Mouse (Mus musculus) kidney, postnatal 14 days (tissue): ENCODE data around the gene Uqcc3.
"Not testable (repeated sequence)": the region's sequence is repeated elsewhere in the genome, so short reads cannot be mapped to it uniquely, and the experiment has no call there.

Experiments
- DNase-seq: peaks from one replicate; pipeline ENCODE4 v3.0.0; 2022; ENCODE audit warnings: mixed read lengths

The Uqcc3 gene

DNA sequence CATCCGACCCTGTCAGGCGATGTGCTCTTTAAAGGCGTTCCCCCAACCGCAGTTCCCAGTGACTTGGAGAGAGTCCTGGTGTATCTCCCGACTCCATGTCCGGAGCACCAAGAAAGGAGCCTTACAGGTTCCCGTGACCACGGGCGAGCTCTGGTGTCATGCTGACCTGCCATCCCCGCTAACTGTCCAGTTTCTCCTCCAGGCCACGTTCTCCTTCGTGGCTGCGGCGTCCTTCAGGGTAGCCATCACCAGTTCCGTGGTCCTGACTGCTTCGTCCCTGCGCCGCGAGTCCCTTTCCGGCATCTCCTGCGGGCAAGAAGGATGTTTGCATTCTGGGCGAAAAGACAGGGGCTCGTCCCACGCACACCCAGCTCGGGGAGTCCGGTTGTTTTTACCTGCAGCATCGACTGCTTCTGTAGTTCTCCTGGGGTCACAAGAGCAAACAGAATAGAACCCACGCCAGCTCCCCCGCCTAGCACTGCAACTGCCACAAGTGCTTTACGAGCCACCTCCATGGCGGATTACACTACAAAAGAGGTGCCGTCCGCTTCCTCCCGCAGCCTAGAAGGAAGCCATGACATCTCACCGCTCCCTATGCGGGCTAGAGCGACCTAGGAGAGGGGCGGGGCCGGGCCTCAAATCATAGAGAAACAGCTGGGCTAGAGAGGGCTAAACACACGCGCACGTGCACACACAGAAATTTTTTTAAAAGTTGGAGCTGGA, at the start of gene Uqcc3:
TSS of gene Uqcc3 (minus strand) at position 613 of the 723 bp plus-strand sequence.
- peak; percentile 94 for DNase-seq

DNA sequence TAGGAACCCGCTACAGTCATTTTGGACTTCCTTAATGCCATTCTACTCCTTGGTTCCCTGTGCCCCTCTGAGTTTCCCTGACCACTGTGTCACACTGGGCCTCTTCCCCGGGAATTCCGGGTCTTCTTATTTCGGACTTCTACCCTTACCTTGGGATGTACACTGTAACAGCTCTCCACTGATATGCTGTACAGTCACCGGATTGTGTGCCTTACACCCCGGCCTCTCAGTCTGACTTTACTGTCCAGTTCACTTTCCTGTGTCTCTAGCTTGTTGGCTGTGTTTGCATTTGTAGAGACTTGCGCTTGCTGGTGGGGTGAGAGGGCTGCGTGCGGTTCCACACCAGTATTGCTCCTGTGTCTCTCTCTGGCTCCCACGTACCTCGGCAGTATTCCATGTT, 49.4 kb upstream of the Uqcc3 start:
- DNase-seq: no peak

DNA sequence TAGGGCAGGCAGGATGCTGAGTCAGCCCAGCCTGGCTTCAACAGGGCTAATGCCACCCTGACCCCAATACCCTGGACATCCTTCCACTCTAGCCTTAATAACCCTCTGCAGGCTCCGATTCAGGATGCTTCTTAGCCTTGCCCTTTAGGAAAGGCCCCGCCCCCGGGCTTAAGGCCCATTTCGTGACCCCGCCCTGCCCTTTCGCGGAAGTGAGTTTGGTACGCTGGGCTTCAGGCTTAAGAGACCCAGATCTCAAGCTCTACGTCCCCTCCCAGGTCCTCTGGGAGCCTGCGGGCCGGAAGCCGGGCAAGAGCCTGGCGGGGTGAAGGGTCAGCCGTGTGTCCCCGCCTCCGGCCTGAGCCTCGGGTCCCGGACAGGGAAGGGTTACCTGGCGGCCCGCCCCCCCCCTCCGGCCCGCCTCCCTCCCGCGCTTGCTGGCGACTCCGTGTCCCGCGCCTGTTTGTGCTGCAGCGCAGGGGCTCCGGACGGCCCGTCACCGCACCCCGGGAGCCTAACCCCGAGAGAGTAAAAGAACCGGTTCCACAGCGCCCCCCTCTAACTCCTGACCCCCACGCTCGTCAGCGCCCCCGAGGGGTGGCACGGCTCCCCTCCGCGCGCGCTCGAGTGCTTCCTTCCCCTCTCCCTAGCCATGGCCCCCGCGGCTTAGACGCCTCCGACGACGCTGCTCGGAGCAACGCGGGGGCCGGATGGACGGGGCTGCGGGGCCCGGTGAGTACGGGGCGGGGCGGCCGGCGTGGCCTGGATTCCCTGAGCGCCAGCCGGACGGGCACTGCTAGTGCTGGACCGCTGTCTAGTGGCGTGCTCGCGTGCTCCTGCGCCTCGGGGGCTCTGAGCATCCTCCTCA, 48.7 kb upstream of the Uqcc3 start, which contains the start of the genes Rom1 and Eml3:
TSS of gene Rom1 (minus strand) at position 133 of the 865 bp plus-strand sequence.
TSS of gene Eml3 (plus strand) at position 329 of the 865 bp plus-strand sequence.
- peak; percentile 92 for DNase-seq

DNA sequence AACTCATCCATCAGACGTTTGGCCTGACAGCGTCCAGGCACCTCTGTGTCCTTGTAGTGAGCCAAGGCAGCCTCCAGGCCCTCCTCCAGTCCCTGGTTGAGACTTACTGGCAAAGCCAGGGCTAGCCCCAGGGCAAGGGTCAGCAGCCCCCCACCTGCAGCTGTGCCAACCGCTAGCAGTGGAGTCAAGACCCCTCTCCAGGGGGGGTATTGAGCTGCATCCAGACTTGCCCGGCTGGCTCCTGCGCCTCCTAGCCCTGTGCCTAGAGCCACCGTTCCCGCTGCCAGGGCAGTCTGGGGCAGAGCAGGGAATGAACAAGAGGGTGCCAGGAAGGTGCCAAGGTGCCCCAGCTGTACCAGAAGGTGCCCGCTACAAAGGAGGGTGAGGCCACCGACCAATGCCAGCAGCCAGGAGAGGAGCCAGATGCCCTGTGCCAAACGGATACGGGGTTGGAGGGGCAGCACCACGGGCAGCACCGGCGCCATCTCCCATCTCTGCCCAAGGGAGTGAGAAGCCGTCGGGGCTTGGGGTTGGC, 48.0 kb upstream of the Uqcc3 start:
- DNase-seq: no peak

DNA sequence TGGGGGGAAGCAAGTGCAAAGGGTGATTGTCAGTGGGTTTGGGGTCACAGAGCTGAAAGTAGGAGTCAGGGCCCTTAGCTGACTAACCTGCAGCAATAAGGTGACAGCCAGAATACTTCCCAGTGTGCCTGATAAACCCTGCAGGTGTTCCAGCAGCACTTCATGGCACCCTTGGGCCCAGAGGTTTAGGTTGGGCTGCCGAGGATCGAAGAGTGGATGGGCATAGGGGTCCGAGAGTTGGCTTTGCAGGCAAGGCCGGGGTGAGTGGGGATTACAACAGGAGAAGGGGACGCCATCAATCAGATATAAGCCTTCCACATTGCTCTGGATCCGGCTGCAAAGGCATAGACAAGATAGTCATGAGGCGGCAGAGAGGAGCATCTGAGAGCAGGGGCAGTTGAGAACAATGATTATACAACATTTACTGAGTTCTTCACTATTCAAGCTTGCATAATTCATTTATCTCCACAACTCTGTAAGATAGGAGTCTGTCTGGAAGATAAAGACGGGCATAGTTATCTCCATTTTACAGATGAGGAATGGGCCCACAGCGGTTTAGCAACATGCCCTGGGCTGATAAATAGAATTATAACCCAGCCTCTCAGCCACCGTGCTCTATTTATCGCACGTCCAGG, 47.3 kb upstream of the Uqcc3 start:
- DNase-seq: no peak

DNA sequence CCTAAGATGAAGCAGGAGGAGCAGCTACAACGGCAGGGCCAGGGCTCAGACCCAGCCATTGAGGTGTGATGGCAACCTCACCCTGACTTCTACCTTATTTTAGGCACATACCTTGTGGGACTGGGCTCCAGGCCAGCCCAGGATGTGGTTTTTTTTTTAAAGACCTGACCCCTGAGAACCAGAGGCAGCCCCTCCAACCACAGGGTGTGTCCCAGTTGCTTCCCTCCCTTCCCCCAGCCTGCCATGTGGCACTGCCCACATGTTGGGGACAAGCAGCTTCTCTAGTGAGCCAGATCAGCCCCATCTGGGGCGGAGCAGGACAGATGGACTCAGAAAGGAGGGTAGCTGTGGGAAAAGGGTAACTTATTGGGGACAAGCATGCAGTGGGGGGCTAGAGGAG, 46.0 kb upstream of the Uqcc3 start:
- DNase-seq: no peak

DNA sequence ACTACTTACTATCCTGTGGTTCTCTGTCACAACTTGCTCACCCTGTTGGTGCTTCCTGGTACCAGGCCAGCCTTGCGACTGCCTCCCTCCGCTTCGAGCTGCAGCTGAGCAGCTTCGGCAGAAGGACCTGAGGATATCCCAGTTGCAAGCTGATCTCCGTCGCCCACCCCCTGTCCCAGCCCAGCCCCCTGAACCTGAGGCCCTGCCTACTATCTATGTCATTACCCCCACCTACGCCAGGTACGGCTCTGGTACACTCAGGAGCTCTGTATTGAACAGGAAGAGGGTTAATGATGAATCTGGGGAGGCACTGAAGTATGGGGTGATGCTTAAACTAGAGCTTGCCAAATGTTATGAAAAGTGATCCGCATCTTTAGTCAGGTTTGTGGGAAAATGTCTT, 41.0 kb upstream of the Uqcc3 start:
- no peak for DNase-seq

DNA sequence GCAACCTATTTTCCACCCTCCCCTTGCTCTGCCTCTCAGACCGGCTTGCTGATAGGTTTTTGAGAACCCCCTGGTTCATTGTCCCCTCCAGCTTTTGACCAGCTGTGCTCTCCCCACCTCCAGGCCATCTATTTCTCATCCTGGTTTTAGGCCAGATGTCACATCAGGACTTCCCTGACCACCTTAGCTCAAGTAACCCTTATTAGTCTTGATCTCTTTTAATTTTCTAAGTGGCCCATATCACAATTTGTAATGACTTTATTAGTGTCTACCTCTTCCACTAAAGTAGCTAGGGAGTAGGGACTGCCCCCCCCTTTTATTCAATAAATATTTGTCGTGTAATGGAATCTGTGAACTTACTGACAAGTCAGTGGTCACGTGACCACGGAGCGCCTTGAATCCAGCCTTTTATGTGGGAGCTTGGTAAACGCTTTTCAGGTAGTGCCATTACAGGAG, 40.1 kb upstream of the Uqcc3 start:
- DNase-seq: peak; percentile 55

DNA sequence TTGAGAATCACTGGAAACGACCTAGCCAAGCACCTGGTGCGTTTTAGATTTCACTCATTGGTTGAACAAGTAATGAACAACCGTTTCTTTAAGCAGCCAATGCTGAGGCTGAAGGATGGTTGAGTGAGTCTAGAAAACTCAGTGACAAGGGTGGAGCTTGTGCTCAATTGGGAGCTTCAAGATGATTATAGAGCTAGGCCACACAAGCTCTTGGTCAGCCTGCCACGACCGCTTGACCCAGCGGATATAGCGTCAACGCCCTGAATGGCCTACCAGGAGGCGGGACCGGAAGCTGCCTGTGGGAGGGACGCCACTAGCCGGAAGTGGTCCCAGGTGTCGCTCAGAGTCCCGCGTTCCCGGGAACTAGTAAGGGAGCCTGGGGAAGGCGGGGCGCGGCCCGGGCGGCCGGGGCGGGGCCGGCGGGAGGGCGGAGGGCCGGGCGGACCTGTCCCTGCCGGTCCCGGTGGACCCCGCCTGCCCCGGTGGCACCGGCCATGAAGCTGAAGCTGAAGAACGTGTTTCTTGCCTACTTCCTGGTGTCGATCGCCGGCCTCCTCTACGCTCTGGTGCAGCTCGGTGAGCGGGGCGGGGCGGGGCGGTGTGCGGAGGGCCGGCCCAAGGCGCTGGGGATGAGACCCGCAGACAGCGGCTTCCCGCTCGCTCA, 39.5 kb upstream of the Uqcc3 start, which contains the start of gene B3gat3:
TSS of gene B3gat3 (plus strand) at position 302 of the 664 bp plus-strand sequence.
- peak; percentile 97 for DNase-seq

DNA sequence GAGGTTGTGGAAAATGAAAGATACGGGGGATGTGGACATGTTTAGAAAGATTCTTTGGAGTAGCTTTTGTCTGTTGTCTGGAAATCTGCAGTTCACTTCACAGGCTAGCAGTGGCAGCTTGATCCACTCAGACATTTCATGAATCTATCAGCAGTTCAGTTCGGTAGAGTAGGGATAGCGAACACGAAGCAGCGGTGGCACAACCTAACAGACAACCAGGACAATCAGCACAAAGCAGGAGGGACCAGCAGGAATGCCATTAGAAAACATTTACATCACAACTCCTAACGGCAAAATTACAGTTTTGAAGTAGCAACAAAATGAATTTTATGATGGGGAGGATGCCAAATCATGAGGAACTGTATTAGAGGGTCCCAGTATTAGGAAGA, 39.0 kb upstream of the Uqcc3 start:
- no peak for DNase-seq

DNA sequence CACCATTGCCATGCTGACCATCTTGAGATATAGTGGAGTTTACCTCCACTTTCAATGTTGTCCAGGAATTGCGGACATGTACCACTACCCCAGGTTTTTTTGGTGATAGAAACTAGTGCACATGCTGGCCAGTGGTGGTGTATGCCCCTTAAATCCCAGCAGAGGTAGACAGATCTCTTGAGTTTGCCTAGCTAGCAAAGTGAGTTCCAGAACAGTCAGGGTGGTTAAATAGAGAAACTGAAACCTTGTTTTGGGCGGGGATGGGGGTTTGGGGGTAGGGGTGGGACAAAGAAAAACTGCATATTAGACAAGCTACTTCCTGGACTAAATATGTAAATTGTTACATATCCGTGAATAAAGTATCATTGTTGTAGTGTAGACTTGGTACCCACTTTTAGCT, 38.3 kb upstream of the Uqcc3 start:
- DNase-seq: no peak

DNA sequence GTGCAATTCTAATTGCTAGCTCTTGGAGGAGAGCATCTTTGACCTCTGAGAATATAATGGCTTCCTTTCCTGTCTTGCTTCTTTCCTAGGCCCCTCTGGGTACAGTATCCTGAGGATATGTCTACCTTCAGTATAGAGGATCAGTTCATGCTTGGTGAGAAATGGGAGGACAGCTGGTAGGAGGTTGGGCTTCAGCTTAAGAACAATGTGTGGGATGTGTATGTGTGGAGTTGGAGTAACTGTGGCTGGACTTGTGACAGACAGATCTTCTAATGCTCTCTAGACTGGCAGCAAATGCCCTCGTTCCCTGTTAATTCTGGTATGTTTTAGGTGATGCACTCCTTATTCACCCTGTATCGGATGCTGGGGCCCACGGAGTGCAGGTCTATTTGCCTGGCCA, 33.5 kb upstream of the Uqcc3 start:
- no peak for DNase-seq

DNA sequence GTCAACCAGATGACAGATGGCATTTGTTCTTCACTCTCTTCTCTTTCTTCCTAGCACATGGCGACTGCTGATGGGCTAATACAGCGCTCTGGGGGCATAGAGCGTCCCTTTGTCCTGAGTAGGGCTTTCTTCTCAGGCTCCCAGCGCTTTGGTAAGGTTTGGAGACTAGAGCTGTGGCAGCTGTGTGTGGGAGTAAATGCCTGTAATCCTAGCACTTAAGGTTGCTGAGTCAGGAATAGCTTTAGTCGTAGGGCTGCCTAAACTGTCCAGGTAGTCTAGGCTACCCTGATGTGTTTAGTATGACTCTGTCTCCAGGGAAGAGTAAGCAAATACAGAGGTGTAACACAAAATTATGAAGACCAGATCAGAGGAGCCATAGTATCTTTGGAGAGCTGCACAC, 31.1 kb upstream of the Uqcc3 start:
- DNase-seq: no peak

DNA sequence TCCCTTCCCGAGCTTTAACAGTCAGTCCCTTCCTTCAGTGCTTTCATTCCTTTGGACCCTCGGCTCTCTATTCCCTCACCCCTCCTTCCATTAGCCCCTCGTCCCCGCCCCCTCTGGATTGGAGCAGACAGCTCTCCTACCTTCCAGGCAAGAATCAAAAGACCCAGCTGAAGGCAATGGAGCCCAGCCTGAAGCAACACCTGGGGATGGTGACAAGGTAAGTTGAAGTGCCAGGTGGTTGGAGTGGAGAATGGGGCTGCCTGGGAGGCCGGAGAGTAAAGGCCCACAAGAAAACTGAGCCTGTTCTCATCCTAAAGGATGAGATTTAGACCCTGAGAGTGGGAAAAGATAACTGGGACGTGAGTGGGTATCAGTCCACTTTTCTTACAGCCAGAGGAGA, 27.8 kb upstream of the Uqcc3 start:
- no peak for DNase-seq

DNA sequence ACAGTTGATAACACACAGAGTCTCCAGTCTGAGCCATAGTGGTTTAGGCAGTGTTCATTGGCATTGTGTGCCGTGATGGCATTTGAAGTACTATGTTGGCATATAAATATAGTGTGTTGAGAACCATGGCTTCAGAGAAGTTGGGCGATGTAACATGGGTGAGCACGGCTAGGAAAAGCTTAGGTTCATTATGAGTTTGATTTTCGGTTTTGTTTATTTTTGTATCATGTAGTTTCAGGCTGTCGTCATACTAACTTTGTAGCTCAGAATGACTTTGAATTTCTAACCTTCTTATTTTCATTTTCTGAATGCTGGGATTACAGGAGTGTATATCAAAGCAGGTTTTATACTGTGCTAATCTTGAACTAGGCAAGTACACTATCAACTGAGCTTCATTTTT, 22.7 kb upstream of the Uqcc3 start:
- no peak for DNase-seq

DNA sequence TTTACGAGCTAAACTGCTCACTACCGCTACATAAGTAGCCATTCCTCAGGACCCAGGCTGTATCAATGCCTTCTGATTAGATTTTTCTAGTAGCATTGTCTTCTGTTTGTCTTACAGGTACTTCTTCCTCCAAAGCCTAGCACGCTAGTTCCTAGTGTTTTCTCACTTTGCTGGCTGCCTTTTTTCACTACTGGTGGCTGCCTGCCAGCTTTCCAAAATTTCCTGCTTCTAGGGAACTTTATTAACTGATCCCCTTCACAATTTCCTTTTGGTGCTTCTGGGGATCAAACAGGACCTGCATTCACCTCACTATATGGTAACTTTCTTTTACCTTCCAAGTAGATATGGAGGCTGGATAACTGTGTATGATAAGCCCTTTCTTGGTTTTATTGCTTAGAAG, 18.4 kb upstream of the Uqcc3 start:
- peak; percentile 21 for DNase-seq

DNA sequence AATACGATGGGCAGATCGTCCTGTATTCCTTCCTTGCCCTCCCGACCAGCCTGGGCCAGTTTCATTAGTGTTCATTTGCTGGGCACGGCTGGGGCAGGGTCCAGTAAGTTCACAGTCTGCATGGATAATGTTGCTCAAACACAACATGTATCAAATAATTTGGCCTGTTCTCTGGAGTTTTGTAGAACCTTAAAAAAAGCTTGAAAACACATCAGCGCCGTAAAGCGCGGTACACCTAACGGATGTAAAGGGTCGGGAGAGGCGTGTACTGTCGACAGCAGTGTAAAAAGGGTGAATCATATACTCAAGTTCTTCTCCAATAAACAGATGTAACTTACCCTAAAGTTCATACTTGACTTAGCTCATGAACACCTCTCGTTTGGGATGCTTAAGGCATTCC, 17.9 kb upstream of the Uqcc3 start:
- no peak for DNase-seq

DNA sequence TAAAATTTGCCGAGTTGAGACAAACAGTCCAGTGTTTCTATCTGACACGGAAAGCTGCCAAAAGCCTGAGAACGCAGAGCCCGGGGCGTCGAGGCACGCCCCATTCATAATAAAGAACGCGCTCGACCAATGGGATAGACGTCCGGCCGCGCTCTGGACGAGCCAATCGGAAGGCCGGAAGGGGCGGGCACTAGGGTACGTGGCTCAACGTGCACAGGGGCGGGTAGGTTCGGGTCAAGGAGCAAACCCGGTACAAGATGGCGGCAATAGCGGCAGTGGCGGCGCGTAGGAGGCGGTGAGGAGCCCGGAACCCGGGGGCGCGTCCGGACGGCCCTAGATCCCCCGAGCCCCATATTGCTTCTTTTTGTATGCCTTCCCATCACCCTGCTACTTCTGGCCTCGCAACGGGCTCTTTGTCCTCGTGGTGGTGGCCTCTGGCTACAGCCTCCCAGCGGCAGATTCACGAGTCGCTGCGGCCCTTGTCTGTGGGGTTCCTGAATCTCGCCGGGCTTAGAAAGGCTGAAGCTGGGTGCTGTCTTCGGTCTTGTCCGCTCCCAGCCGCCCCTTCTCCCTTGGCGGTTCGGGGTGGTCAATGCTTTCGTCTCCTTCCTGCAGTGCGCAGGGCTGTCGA, 17.3 kb upstream of the Uqcc3 start, which contains the start of gene Ganab:
TSS of gene Ganab (plus strand) at position 207 of the 631 bp plus-strand sequence.
- peak; percentile 97 for DNase-seq

DNA sequence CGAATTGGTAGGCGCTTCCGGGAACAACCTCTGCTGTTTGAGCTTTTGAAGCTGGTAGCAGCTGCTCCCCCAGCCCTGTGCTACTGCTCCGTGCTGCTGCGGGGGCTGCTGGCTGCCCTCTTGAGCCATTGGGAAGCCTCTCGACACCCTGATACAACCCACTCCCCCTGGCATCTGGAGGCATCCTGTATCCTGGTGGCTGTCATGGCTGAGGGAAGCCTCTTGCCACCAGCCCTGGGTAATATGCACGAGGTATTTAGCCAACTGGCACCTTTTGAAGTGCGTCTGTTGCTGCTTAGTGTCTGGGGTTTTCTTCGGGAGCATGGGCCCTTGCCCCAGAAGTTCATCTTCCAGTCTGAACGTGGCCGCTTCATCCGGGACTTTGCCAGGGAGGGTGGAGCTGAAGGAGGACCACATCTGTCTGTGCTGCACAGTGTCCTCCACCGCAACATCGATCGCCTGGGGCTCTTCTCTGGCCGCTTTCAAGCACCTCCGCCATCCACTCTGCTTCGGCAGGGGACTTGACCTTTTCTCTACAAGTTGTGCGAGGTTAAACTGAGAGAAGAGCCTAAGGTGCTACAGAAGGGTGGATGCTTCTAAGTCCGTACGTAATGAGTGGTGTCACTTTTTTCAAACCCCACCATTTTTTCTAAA, 16.6 kb upstream of the Uqcc3 start:
- peak; percentile 55 for DNase-seq

DNA sequence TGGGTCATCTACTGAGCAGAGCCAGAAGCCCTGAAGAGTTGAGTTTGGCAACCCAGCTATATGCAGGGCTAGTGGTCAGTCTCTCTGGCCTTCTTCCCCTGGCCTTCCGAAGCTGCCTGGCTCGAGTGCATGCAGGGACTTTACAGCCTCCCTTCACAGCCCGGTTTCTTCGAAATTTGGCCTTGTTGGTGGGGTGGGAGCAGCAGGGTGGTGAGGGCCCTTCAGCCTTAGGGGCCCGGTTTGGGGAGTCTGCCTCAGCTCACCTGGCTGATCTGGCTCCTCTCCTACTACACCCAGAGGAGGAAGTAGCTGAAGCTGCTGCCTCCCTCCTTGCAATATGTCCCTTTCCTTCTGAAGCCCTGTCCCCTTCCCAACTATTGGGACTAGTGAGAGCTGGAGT, 15.5 kb upstream of the Uqcc3 start:
- not testable (repeated sequence) for DNase-seq

DNA sequence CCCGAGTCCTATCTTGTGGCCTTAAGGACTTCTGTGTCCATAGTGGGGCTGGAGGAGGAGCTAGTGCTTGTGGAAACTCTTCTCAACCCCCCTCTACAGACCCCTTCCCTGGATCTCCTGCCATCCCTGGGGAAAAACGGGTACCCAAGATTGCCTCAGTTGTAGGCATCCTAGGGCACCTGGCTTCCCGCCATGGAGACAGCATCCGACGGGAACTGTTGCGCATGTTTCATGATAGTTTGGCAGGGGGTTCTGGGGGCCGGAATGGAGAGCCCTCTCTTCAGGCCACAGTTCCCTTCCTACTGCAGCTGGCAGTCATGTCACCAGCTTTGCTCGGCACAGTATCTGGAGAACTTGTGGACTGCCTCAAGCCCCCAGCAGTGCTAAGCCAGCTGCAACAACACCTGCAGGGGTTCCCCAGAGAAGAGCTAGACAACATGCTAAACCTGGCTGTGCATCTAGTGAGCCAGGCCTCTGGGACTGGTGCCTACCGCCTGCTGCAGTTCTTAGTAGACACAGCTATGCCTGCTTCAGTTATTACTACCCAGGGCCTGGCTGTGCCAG, 14.8 kb upstream of the Uqcc3 start:
- no peak for DNase-seq
